Mouse (Mus musculus): ENCODE results near the gene Efs. TPM values are rescaled to one million over a fixed set of nuclear protein-coding genes. Genes with fewer than 3 reads are reported as not detected.

Efs gene
- polyA plus RNA-seq, 1 experiment: 9.9 TPM

- no peak for DNase-seq
- 57% methylated on average over 15 of the region's 15 CpGs for WGBS
- no peaks in the 10 kb centered on the region for H3K4me1 ChIP-seq (ENCODE audit: control insufficient read depth, insufficient read depth, low read length)
- H3K27me3 ChIP-seq (ENCODE audit: control insufficient read depth, insufficient read depth, low read length): no peaks in the 10 kb centered on the region
- H3K27ac ChIP-seq (ENCODE audit: insufficient read depth, low read length): no peak overlapping the region
- TF ChIP-seq CTCF (IDR thresholded peaks at IDR 0.05; ENCODE audit: borderline replicate concordance, insufficient read depth, low read depth, low read length) (no peak), POLR2A (IDR thresholded peaks at IDR 0.05; ENCODE audit: borderline replicate concordance, insufficient read depth, low read length) (no peak)
- no peak overlapping the region for H3K4me3 ChIP-seq (replicated peaks; ENCODE audit: insufficient read depth, low read depth, low read length)
These were observed 12.7 kb upstream of the Efs start for GRCm38 (mm10) chr14:54938431-54939219.

GRCm38 (mm10) chr14:54937361-54938182 lies 11.6 kb upstream of the Efs start:
- DNase-seq: no peak
- H3K27me3 ChIP-seq (ENCODE audit: control insufficient read depth, insufficient read depth, low read length): no peaks in the 10 kb centered on the region
- no peak overlapping the region for H3K27ac ChIP-seq (ENCODE audit: insufficient read depth, low read length)
- no peak overlapping the region for H3K4me3 ChIP-seq (replicated peaks; ENCODE audit: insufficient read depth, low read depth, low read length)
- 84% methylated on average over 16 of the region's 16 CpGs for WGBS
- TF ChIP-seq POLR2A (IDR thresholded peaks at IDR 0.05; ENCODE audit: borderline replicate concordance, insufficient read depth, low read length) (no peak), CTCF (IDR thresholded peaks at IDR 0.05; ENCODE audit: borderline replicate concordance, insufficient read depth, low read depth, low read length) (no peak)
- no peaks in the 10 kb centered on the region for H3K4me1 ChIP-seq (ENCODE audit: control insufficient read depth, insufficient read depth, low read length)

GRCm38 (mm10) chr14:54936831-54937160 lies 10.9 kb upstream of the Efs start:
- H3K4me1 ChIP-seq (ENCODE audit: control insufficient read depth, insufficient read depth, low read length): no peaks in the 10 kb centered on the region
- WGBS: 58% methylated on average over 6 of the region's 6 CpGs
- no peaks in the 10 kb centered on the region for H3K27me3 ChIP-seq (ENCODE audit: control insufficient read depth, insufficient read depth, low read length)
- H3K27ac ChIP-seq (ENCODE audit: insufficient read depth, low read length): no peak overlapping the region; the same call in 1 of the 2 replicates
- TF ChIP-seq POLR2A (IDR thresholded peaks at IDR 0.05; ENCODE audit: borderline replicate concordance, insufficient read depth, low read length): no peak
- TF ChIP-seq CTCF (IDR thresholded peaks at IDR 0.05; ENCODE audit: borderline replicate concordance, insufficient read depth, low read depth, low read length): no peak
- H3K4me3 ChIP-seq (replicated peaks; ENCODE audit: insufficient read depth, low read depth, low read length): peak overlapping the region; percentile 29
- no peak for DNase-seq

- H3K27me3 ChIP-seq (ENCODE audit: control insufficient read depth, insufficient read depth, low read length): no peaks in the 10 kb centered on the region
- H3K4me1 ChIP-seq (ENCODE audit: control insufficient read depth, insufficient read depth, low read length): no peaks in the 10 kb centered on the region
- 17% methylated on average over 8 of the region's 8 CpGs for WGBS
- peak; percentile 36 to 65 for DNase-seq
- H3K4me3 ChIP-seq (replicated peaks; ENCODE audit: insufficient read depth, low read depth, low read length): peak within 1 kb of the TSS; percentile 29
- TF ChIP-seq POLR2A (IDR thresholded peaks at IDR 0.05; ENCODE audit: borderline replicate concordance, insufficient read depth, low read length): no peak
- no peak; the same call in 1 of the 2 replicates for TF ChIP-seq CTCF (IDR thresholded peaks at IDR 0.05; ENCODE audit: borderline replicate concordance, insufficient read depth, low read depth, low read length)
- peak within 1 kb of the TSS; percentile 68; the same call in 1 of the 2 replicates for H3K27ac ChIP-seq (ENCODE audit: insufficient read depth, low read length)
These were observed 10.2 kb upstream of the Efs start, which contains the start of gene Cmtm5 for GRCm38 (mm10) chr14:54935904-54936830. Gene Cmtm5 (plus strand): TSS chr14:54936261.

- DNase-seq: no peak
- no peak for TF ChIP-seq CTCF (IDR thresholded peaks at IDR 0.05; ENCODE audit: borderline replicate concordance, insufficient read depth, low read depth, low read length)
- no peak for TF ChIP-seq POLR2A (IDR thresholded peaks at IDR 0.05; ENCODE audit: borderline replicate concordance, insufficient read depth, low read length)
- 0 out of 2 replicates have a peak, but pooled peaks cover 3% of the 10 kb centered on the region for H3K4me1 ChIP-seq (ENCODE audit: control insufficient read depth, insufficient read depth, low read length)
- no peak within 1 kb of the TSS for H3K4me3 ChIP-seq (replicated peaks; ENCODE audit: insufficient read depth, low read depth, low read length)
- H3K27me3 ChIP-seq (ENCODE audit: control insufficient read depth, insufficient read depth, low read length): no peaks in the 10 kb centered on the region
- no peak within 1 kb of the TSS for H3K27ac ChIP-seq (ENCODE audit: insufficient read depth, low read length)
- WGBS: 38% methylated on average over 6 of the region's 6 CpGs
These were observed 6.8 kb upstream of the Efs start, which contains the start of gene Il25 for GRCm38 (mm10) chr14:54932645-54933150. Gene Il25 (plus strand): TSS chr14:54932695.

- no peak for DNase-seq
- TF ChIP-seq POLR2A (IDR thresholded peaks at IDR 0.05; ENCODE audit: borderline replicate concordance, insufficient read depth, low read length): no peak
- TF ChIP-seq CTCF (IDR thresholded peaks at IDR 0.05; ENCODE audit: borderline replicate concordance, insufficient read depth, low read depth, low read length): no peak
- H3K27ac ChIP-seq (ENCODE audit: insufficient read depth, low read length): no peak overlapping the region
- no peak overlapping the region for H3K4me3 ChIP-seq (replicated peaks; ENCODE audit: insufficient read depth, low read depth, low read length)
- H3K4me1 ChIP-seq (ENCODE audit: control insufficient read depth, insufficient read depth, low read length): 0 out of 2 replicates have a peak, but pooled peaks cover 3% of the 10 kb centered on the region
- 7% methylated on average over 2 of the region's 2 CpGs for WGBS
- H3K27me3 ChIP-seq (ENCODE audit: control insufficient read depth, insufficient read depth, low read length): no peaks in the 10 kb centered on the region
These were observed 4.5 kb upstream of the Efs start for GRCm38 (mm10) chr14:54930431-54930830.

GRCm38 (mm10) chr14:54929801-54930200 lies 3.9 kb upstream of the Efs start:
- DNase-seq: no peak

More at GRCm38 (mm10) chr14:54929801-54930200, 3.9 kb upstream of the Efs start:
- 0 out of 2 replicates have a peak, but pooled peaks cover 3% of the 10 kb centered on the region for H3K4me1 ChIP-seq (ENCODE audit: control insufficient read depth, insufficient read depth, low read length)
- TF ChIP-seq CTCF (IDR thresholded peaks at IDR 0.05; ENCODE audit: borderline replicate concordance, insufficient read depth, low read depth, low read length): no peak
- TF ChIP-seq POLR2A (IDR thresholded peaks at IDR 0.05; ENCODE audit: borderline replicate concordance, insufficient read depth, low read length): no peak
- H3K27ac ChIP-seq (ENCODE audit: insufficient read depth, low read length): no peak overlapping the region
- H3K27me3 ChIP-seq (ENCODE audit: control insufficient read depth, insufficient read depth, low read length): no peaks in the 10 kb centered on the region
- H3K4me3 ChIP-seq (replicated peaks; ENCODE audit: insufficient read depth, low read depth, low read length): no peak overlapping the region
- WGBS: 72% methylated on average over 5 of the region's 5 CpGs
